Mouse (Mus musculus) myocyte (in vitro differentiated cells): ENCODE results near the gene Dhx32. TPM values are rescaled to one million over a fixed set of nuclear protein-coding genes. Genes with fewer than 3 reads are reported as not detected.

ENCODE experiments used
- H3K27me3 ChIP-seq: one replicate; pipeline ENCODE4 v1.6.1; 2011; ENCODE audit not compliant: control insufficient read depth, insufficient read depth, insufficient read length
- H3K36me3 ChIP-seq: one replicate; pipeline ENCODE4 v1.6.1; 2011; ENCODE audit not compliant: control insufficient read depth, insufficient read depth
- H3K4me2 ChIP-seq: one replicate; pipeline ENCODE4 v1.6.1; 2011; ENCODE audit warnings: low read depth, control low read depth
- H3K4me3 ChIP-seq: one replicate; pipeline ENCODE4 v1.5.1; 2011; ENCODE audit warnings: mild to moderate bottlenecking, control low read depth, moderate library complexity
- H3K79me2 ChIP-seq: one replicate; pipeline ENCODE4 v1.6.1; 2011; ENCODE audit not compliant: control insufficient read depth, insufficient read depth
- H3ac ChIP-seq: one replicate; pipeline ENCODE4 v1.6.1; 2011; ENCODE audit not compliant: control insufficient read depth, insufficient read length
- CEBPB ChIP-seq: IDR thresholded peaks from 2 replicates; pipeline ENCODE4 v1.6.1; 2011; ENCODE audit warnings: mild to moderate bottlenecking, moderate library complexity; ENCODE audit not compliant: poor library complexity, insufficient read depth, severe bottlenecking
- E2F4 ChIP-seq: IDR thresholded peaks from one replicate; pipeline ENCODE4 v1.6.1; 2011; ENCODE audit warnings: mild to moderate bottlenecking, control low read depth, moderate library complexity; ENCODE audit not compliant: insufficient read depth
- MAX ChIP-seq: IDR thresholded peaks from one replicate; pipeline ENCODE4 v1.6.1; 2011; ENCODE audit warnings: low read depth, mild to moderate bottlenecking, control low read depth
- MYOD1 ChIP-seq, 3 experiments: IDR thresholded peaks; one replicate each; pipeline ENCODE4 v1.6.1; 2011; ENCODE audit warnings: control low read depth in 2 of 3, low read depth in 2 of 3, mild to moderate bottlenecking in 2 of 3, moderate library complexity in 1 of 3; ENCODE audit not compliant: insufficient read length in 2 of 3, control insufficient read depth in 1 of 3
- MYOG ChIP-seq, 3 experiments: IDR thresholded peaks; one replicate each; pipeline ENCODE4 v1.6.1; 2011; ENCODE audit warnings: control low read depth in 2 of 3, low read depth in 2 of 3, mild to moderate bottlenecking in 2 of 3; ENCODE audit not compliant: insufficient read length in 2 of 3, control insufficient read depth in 1 of 3, insufficient read depth in 1 of 3
- POLR2A ChIP-seq: IDR thresholded peaks from one replicate; pipeline ENCODE4 v1.6.1; 2011; ENCODE audit warnings: low read depth, mild to moderate bottlenecking, control low read depth, moderate library complexity; ENCODE audit not compliant: insufficient read length
- POLR2AphosphoS2 ChIP-seq: IDR thresholded peaks from one replicate; pipeline ENCODE4 v1.6.1; 2011; ENCODE audit warnings: low read depth, control low read depth; ENCODE audit not compliant: insufficient read length
- REST ChIP-seq: IDR thresholded peaks from one replicate; pipeline ENCODE4 v1.6.1; 2011; ENCODE audit warnings: mild to moderate bottlenecking, control low read depth, moderate library complexity; ENCODE audit not compliant: insufficient read depth, insufficient read length
- SRF ChIP-seq: IDR thresholded peaks from one replicate; pipeline ENCODE4 v1.6.1; 2011; ENCODE audit warnings: low read depth; ENCODE audit not compliant: control insufficient read depth, insufficient read length
- TCF12 ChIP-seq: IDR thresholded peaks from one replicate; pipeline ENCODE4 v1.6.1; 2011; ENCODE audit warnings: mild to moderate bottlenecking, control low read depth; ENCODE audit not compliant: poor library complexity, insufficient read depth, severe bottlenecking
- TCF3 ChIP-seq: IDR thresholded peaks from one replicate; pipeline ENCODE4 v1.6.1; 2011; ENCODE audit warnings: low read depth, control low read depth; ENCODE audit not compliant: insufficient read length
- USF1 ChIP-seq: IDR thresholded peaks from one replicate; pipeline ENCODE4 v1.6.1; 2011; ENCODE audit warnings: low read depth, mild to moderate bottlenecking, control low read depth, moderate library complexity
- polyA plus RNA-seq: library from polyadenylated mRNA; unstranded; fragments of >200 nt; fragmentation: generic; extraction: Trizol; gene quantifications from one replicate; pipeline ENCODE4 v1.2.1, GENCODE M21; 2012; ENCODE audit warnings: missing spikeins

Gene Dhx32
- polyA plus RNA-seq, 1 experiment, result 31.9 TPM

DNA sequence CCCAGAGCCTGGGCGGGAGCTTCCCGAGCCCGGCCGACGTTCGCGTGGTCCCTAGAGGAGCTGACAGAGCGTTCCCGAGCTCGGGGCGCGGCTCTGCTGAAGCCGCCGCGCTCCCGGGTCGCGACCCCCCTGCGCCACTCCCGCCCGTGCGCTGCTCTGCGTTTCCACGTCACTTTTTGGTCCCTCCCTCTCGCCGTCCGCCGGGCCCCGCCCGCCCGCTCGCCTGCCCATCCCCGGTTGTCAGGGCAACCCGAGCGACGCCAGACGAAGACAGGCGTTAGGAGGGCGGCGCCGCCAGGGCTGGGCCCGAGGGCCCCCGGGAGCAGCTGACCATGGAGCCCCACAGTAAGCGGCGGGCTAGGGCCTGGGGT lies 5.9 kb downstream of the Dhx32 start, which contains the start of gene Fank1:
Fank1 (plus strand) TSS at position 236 of the 371 bp plus-strand sequence.
- no peaks in the 10 kb centered on the region for H3K27me3 ChIP-seq
- peak within 1 kb of the TSS; percentile 40 for H3K4me3 ChIP-seq
- H3K4me2 ChIP-seq, result peak within 1 kb of the TSS; percentile 70
- peak within 1 kb of the TSS; percentile 32 for H3ac ChIP-seq
- TF ChIP-seq MYOD1 (IDR thresholded peaks at IDR 0.05; ENCODE audit: control insufficient read depth in 1 of 3, insufficient read length in 2 of 3, low read depth in 2 of 3) (no peak), MAX (no peak), REST (no peak), USF1 (no peak), E2F4 (no peak), CEBPB (no peak), TCF12 (no peak), SRF (no peak), MYOG (IDR thresholded peaks at IDR 0.05; ENCODE audit: control insufficient read depth in 1 of 3, insufficient read depth in 1 of 3, insufficient read length in 2 of 3, low read depth in 2 of 3) (peak in 1 of 3 experiments; percentile 27), TCF3 (no peak), POLR2A (peak; percentile 72), POLR2AphosphoS2 (peak; percentile 39)
- H3K79me2 ChIP-seq, result peaks cover 5% of the 10 kb centered on the region
- no peaks in the 10 kb centered on the region for H3K36me3 ChIP-seq

GRCm38 (mm10) chr7:133775796-133776625 lies 6.5 kb downstream of the Dhx32 start:
- Histone ChIP-seq H3K4me3 (peak overlapping the region; percentile 40), H3K4me2 (peak overlapping the region; percentile 64), H3K79me2 (peaks cover 10% of the 10 kb centered on the region), H3K36me3 (no peaks in the 10 kb centered on the region), H3ac (peak overlapping the region; percentile 32), H3K27me3 (no peaks in the 10 kb centered on the region)
- TF ChIP-seq SRF, result no peak
- no peak for TF ChIP-seq POLR2A
- TF ChIP-seq CEBPB, result no peak
- TF ChIP-seq MYOD1 (IDR thresholded peaks at IDR 0.05; ENCODE audit: control insufficient read depth in 1 of 3, insufficient read length in 2 of 3, low read depth in 2 of 3), result peak in 2 of 3 experiments; percentile 84 to 95
- TF ChIP-seq USF1, result no peak
- no peak for TF ChIP-seq MAX
- no peak for TF ChIP-seq TCF12
- no peak for TF ChIP-seq REST
- TF ChIP-seq POLR2AphosphoS2, result no peak
- no peak for TF ChIP-seq E2F4
- peak in 2 of 3 experiments; percentile 90 to 94 for TF ChIP-seq MYOG (IDR thresholded peaks at IDR 0.05; ENCODE audit: control insufficient read depth in 1 of 3, insufficient read depth in 1 of 3, insufficient read length in 2 of 3, low read depth in 2 of 3)
- peak; percentile 53 for TF ChIP-seq TCF3

DNA sequence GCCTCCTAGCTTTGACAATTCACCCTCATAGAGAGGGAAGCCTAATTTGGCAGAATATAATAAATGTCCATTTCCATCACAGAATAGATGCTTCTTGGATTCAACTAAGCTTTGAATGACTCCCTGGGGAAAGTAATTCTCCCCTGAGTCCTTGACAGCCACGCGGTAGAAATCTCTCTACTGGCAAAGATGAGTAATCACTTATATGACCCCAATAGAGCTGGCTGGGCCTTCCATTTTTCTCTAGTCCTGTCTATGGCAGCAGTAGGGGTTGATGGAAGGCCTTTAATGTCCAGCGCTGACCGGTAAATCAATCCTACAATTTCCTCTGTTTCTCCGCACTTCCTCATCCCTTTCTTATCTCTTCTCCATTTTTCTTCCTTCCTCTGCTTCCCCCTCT lies 7.3 kb downstream of the Dhx32 start:
- H3K4me2 ChIP-seq, result peak overlapping the region; percentile 64

GRCm38 (mm10) chr7:133768517-133768916 lies 14.0 kb downstream of the Dhx32 start:
- Histone ChIP-seq H3K79me2 (peaks cover 7% of the 10 kb centered on the region), H3K27me3 (no peaks in the 10 kb centered on the region), H3K36me3 (no peaks in the 10 kb centered on the region), H3ac (no peak overlapping the region), H3K4me3 (no peak overlapping the region), H3K4me2 (no peak overlapping the region)
- TF ChIP-seq TCF12 (no peak), REST (no peak), USF1 (no peak), POLR2A (no peak), MAX (no peak), TCF3 (no peak), E2F4 (no peak), POLR2AphosphoS2 (no peak), MYOG (IDR thresholded peaks at IDR 0.05; ENCODE audit: control insufficient read depth in 1 of 3, insufficient read depth in 1 of 3, insufficient read length in 2 of 3, low read depth in 2 of 3) (no peak), CEBPB (no peak), MYOD1 (IDR thresholded peaks at IDR 0.05; ENCODE audit: control insufficient read depth in 1 of 3, insufficient read length in 2 of 3, low read depth in 2 of 3) (no peak), SRF (no peak)

More for the DNA sequence above, 7.3 kb downstream of the Dhx32 start:
- Histone ChIP-seq H3K4me3 (peak overlapping the region; percentile 40), H3K27me3 (no peaks in the 10 kb centered on the region), H3K79me2 (peaks cover 12% of the 10 kb centered on the region), H3ac (no peak overlapping the region), H3K36me3 (no peaks in the 10 kb centered on the region)
- no peak for TF ChIP-seq SRF

- H3K4me3 ChIP-seq, result no peak overlapping the region
- H3K27me3 ChIP-seq, result no peaks in the 10 kb centered on the region
- TF ChIP-seq E2F4 (no peak), TCF12 (no peak), MYOD1 (IDR thresholded peaks at IDR 0.05; ENCODE audit: control insufficient read depth in 1 of 3, insufficient read length in 2 of 3, low read depth in 2 of 3) (no peak), SRF (no peak), TCF3 (no peak), POLR2A (no peak), MYOG (IDR thresholded peaks at IDR 0.05; ENCODE audit: control insufficient read depth in 1 of 3, insufficient read depth in 1 of 3, insufficient read length in 2 of 3, low read depth in 2 of 3) (no peak), POLR2AphosphoS2 (no peak), CEBPB (no peak), USF1 (no peak)
- no peaks in the 10 kb centered on the region for H3K36me3 ChIP-seq
- peaks cover 7% of the 10 kb centered on the region for H3K79me2 ChIP-seq
- no peak overlapping the region for H3ac ChIP-seq
- no peak overlapping the region for H3K4me2 ChIP-seq
These were observed 14.5 kb downstream of the Dhx32 start for GRCm38 (mm10) chr7:133768027-133768426.
